ENCODE assay signal across 27 mouse cellular contexts in the genomic region with DNA sequence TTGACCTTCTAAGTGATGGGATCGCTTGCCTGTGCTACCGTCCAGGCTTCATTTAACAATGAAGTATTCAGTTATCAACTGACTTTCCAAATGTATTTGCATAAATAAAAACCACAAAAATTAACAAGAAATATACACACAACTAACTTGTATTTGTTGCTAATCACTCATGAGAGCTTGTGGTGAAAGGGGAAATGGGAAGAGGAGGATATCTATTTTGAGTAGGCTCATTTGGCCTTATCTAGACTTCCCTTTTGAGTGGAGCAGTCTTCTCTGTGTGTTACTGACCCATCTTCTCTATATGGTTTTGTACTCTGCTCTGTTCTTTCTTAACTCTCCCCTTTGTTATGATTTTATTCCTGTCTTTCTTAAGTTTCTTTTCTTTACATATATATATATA. TPM values are rescaled to one million over a fixed set of nuclear protein-coding genes. Genes with fewer than 3 reads are reported as not detected.
DNase-seq lines count a peak whose midpoint lies in the region; ATAC-seq lines count a peak whose summit lies in the region.
"Had no signal": no experiment of that assay in that cellular context is flagged by ENCODE, and none has a peak within 500 bp of the region (broad histone marks: within the 10 kb centered on the region; RNA-seq: fewer than 3 reads in every experiment).

No protein-coding gene starts in this region.

- H3K4me2 ChIP-seq in midbrain, embryonic 11.5 days: no peak overlapping the region
- no peak overlapping the region for H3K4me2 ChIP-seq in forebrain, embryonic 13.5 days
- H3K4me2 ChIP-seq: embryonic facial prominence, embryonic 15.5 days; forebrain, embryonic 15.5 days; heart, embryonic 11.5 days; hindbrain, embryonic 13.5 days; intestine, embryonic 15.5 days had no signal

- peaks cover 2% of the 10 kb centered on the region; the same call in 1 of the 2 replicates for H3K4me1 ChIP-seq in midbrain, embryonic 11.5 days (ENCODE audit: control insufficient read depth, insufficient read depth, low read length)
- H3K4me1 ChIP-seq in midbrain, embryonic 10.5 days: peaks cover 13% of the 10 kb centered on the region; the same call in 1 of the 2 replicates
- peaks cover 4% of the 10 kb centered on the region for H3K4me1 ChIP-seq in forebrain, embryonic 13.5 days
- H3K4me1 ChIP-seq: intestine, embryonic 15.5 days had no signal

- peak; percentile 47 for DNase-seq in midbrain, embryonic 11.5 days (ENCODE audit: low spot score, missing footprints)
- no peak for DNase-seq in midbrain, embryonic 10.5 days (ENCODE audit: low spot score)
- DNase-seq in MEL-GATA-1-ER (ENCODE audit: extremely low read depth, low read depth): peak; percentile 73
- no peak for DNase-seq in thymus, postnatal 4 days
- DNase-seq in spleen, adult 18-20 months: no peak
- DNase-seq: adrenal gland, adult 8-10 months; adrenal gland, postnatal 25 days; cerebellum, adult 18-20 months; cerebellum, adult 9-10 months; cerebellum, postnatal 14 days; gastrocnemius, postnatal 10 days; gastrocnemius, postnatal 36 days; heart, adult 11 months had no signal

- no peaks in the 10 kb centered on the region for H3K9me3 ChIP-seq in midbrain, embryonic 11.5 days (ENCODE audit: control insufficient read depth, low read length)
- H3K9me3 ChIP-seq in midbrain, embryonic 10.5 days (replicated peaks): no peaks in the 10 kb centered on the region
- no peaks in the 10 kb centered on the region for H3K9me3 ChIP-seq in forebrain, embryonic 13.5 days (replicated peaks)
- H3K9me3 ChIP-seq: embryonic facial prominence, embryonic 12.5 days; embryonic facial prominence, embryonic 15.5 days; forebrain, embryonic 15.5 days; hindbrain, embryonic 13.5 days; intestine, embryonic 15.5 days had no signal

- H3K27ac ChIP-seq in midbrain, embryonic 11.5 days (ENCODE audit: low read depth, low read length): no peak overlapping the region
- no peak overlapping the region for H3K27ac ChIP-seq in midbrain, embryonic 10.5 days (replicated peaks)
- H3K27ac ChIP-seq in forebrain, embryonic 13.5 days: no peak overlapping the region
- H3K27ac ChIP-seq: embryonic facial prominence, embryonic 12.5 days; embryonic facial prominence, embryonic 15.5 days; forebrain, embryonic 15.5 days; hindbrain, embryonic 13.5 days; intestine, embryonic 15.5 days had no signal

- H3K36me3 ChIP-seq in midbrain, embryonic 11.5 days (ENCODE audit: control insufficient read depth, insufficient read depth, low read length): no peaks in the 10 kb centered on the region
- no peaks in the 10 kb centered on the region for H3K36me3 ChIP-seq in midbrain, embryonic 10.5 days
- no peaks in the 10 kb centered on the region for H3K36me3 ChIP-seq in forebrain, embryonic 13.5 days (ENCODE audit: poor library complexity, severe bottlenecking)
- H3K36me3 ChIP-seq: embryonic facial prominence, embryonic 12.5 days; embryonic facial prominence, embryonic 15.5 days; forebrain, embryonic 15.5 days; hindbrain, embryonic 13.5 days; intestine, embryonic 15.5 days had no signal

- no peak overlapping the region for H3K9ac ChIP-seq in midbrain, embryonic 11.5 days (ENCODE audit: low read length)
- no peak overlapping the region for H3K9ac ChIP-seq in forebrain, embryonic 13.5 days
- H3K9ac ChIP-seq: embryonic facial prominence, embryonic 12.5 days; embryonic facial prominence, embryonic 15.5 days; forebrain, embryonic 15.5 days; hindbrain, embryonic 13.5 days; intestine, embryonic 15.5 days had no signal

- whole genome bisulfite sequencing in midbrain, embryonic 11.5 days: 87% methylated on average over 2 of the region's 2 CpGs
- 90% methylated on average over 2 of the region's 2 CpGs for WGBS in midbrain, embryonic 10.5 days
- WGBS in forebrain, embryonic 13.5 days: 95% methylated on average over 2 of the region's 2 CpGs

- no peaks in the 10 kb centered on the region for H3K27me3 ChIP-seq in midbrain, embryonic 11.5 days (ENCODE audit: control insufficient read depth, insufficient read depth, low read length)
- no peaks in the 10 kb centered on the region for H3K27me3 ChIP-seq in midbrain, embryonic 10.5 days (ENCODE audit: low read depth, poor library complexity, severe bottlenecking)
- no peaks in the 10 kb centered on the region for H3K27me3 ChIP-seq in forebrain, embryonic 13.5 days
- H3K27me3 ChIP-seq: embryonic facial prominence, embryonic 12.5 days; embryonic facial prominence, embryonic 15.5 days; forebrain, embryonic 15.5 days; intestine, embryonic 15.5 days had no signal

- no peak overlapping the region for H3K4me3 ChIP-seq in midbrain, embryonic 11.5 days (ENCODE audit: low read depth, low read length)
- H3K4me3 ChIP-seq in midbrain, embryonic 10.5 days: no peak overlapping the region
- H3K4me3 ChIP-seq in forebrain, embryonic 13.5 days: no peak overlapping the region
- H3K4me3 ChIP-seq: embryonic facial prominence, embryonic 12.5 days; embryonic facial prominence, embryonic 15.5 days; forebrain, embryonic 15.5 days; hindbrain, embryonic 13.5 days; intestine, embryonic 15.5 days had no signal

- ATAC-seq in midbrain, embryonic 11.5 days (ENCODE audit: low FRiP score): no peak
- peak; percentile 40; the same call in 1 of the 2 replicates for ATAC-seq in megakaryocyte, adult 5-6 weeks (ENCODE audit: poor library complexity, severe bottlenecking)
- no peak for ATAC-seq in forebrain, embryonic 13.5 days
- ATAC-seq: CD4-positive, CD25-positive, alpha-beta regulatory T cell, adult 4 months; forebrain, embryonic 15.5 days; hindbrain, embryonic 16.5 days; intestine, embryonic 15.5 days had no signal

RNA-seq across cellular contexts. Expression of gene Pros1, which starts 2.2 kb away (rescaled TPM):
- polyA plus RNA-seq in midbrain, embryonic 11.5 days (2014; fragmentation: Nextera tagmentation; extraction: Ambion mirVana): 19.5 and 23.0 TPM in 2 replicates
- polyA plus RNA-seq in midbrain, embryonic 10.5 days (2016; fragmentation: Nextera tagmentation; extraction: Ambion mirVana): 19.2 and 19.6 TPM in 2 replicates
- 22.6 and 24.1 TPM in 2 replicates for total RNA-seq in megakaryocyte, adult 5-6 weeks (2015)
- 31.0 and 36.0 TPM in 2 replicates for total RNA-seq in megakaryocyte, adult 5-6 weeks (2017)
- 7.7 and 8.6 TPM in 2 replicates for polyA plus RNA-seq in forebrain, embryonic 13.5 days (2015; fragmentation: Nextera tagmentation; extraction: Ambion mirVana)

RNA-seq across cellular contexts. Expression of gene Arl13b, which starts 9.4 kb away (rescaled TPM):
- 15.2 and 17.0 TPM in 2 replicates for polyA plus RNA-seq in midbrain, embryonic 11.5 days (2014; fragmentation: Nextera tagmentation; extraction: Ambion mirVana)
- polyA plus RNA-seq in midbrain, embryonic 10.5 days (2016; fragmentation: Nextera tagmentation; extraction: Ambion mirVana): 16.0 and 17.0 TPM in 2 replicates
- 9.1 and 10.1 TPM in 2 replicates for total RNA-seq in megakaryocyte, adult 5-6 weeks (2015)
- 8.5 and 9.6 TPM in 2 replicates for total RNA-seq in megakaryocyte, adult 5-6 weeks (2017)
- polyA plus RNA-seq in forebrain, embryonic 13.5 days (2015; fragmentation: Nextera tagmentation; extraction: Ambion mirVana): 19.0 and 19.5 TPM in 2 replicates

RNA-seq across cellular contexts. Expression of gene Stx19, which starts 41.8 kb away (rescaled TPM):
- 0.07 and 0.37 TPM in 2 replicates for polyA plus RNA-seq in midbrain, embryonic 11.5 days (2014; fragmentation: Nextera tagmentation; extraction: Ambion mirVana)
- 0.30 and 0.36 TPM in 2 replicates for polyA plus RNA-seq in midbrain, embryonic 10.5 days (2016; fragmentation: Nextera tagmentation; extraction: Ambion mirVana)
- total RNA-seq in megakaryocyte, adult 5-6 weeks (2015): not detected in 2 replicates
- not detected in 2 replicates for total RNA-seq in megakaryocyte, adult 5-6 weeks (2017)
- 0.52 and 0.63 TPM in 2 replicates for polyA plus RNA-seq in forebrain, embryonic 13.5 days (2015; fragmentation: Nextera tagmentation; extraction: Ambion mirVana)
- total RNA-seq: adrenal gland, adult 8-10 months; adrenal gland, postnatal 25 days; gastrocnemius, adult 18-20 months; gastrocnemius, postnatal 10 days; gastrocnemius, postnatal 36 days; heart, adult 8-10 months; heart, postnatal 25 days; hematopoietic stem cell, adult 5-6 weeks had no signal

Comparison
In these comparisons a context has a peak if more than half of its experiments do, and no peak if none do; other contexts are left out.
1. DNase-seq: peak in midbrain, embryonic 11.5 days (single experiment) and MEL-GATA-1-ER (single experiment); none in midbrain, embryonic 10.5 days (single experiment), thymus, postnatal 4 days (single experiment) and spleen, adult 18-20 months (0 of 2).